Mouse (Mus musculus) G1E-ER4 (cell line): Measurements from ENCODE around the gene Rbfox1. TPM values are rescaled to one million over a fixed set of nuclear protein-coding genes. Genes with fewer than 3 reads are reported as not detected.

Source experiments
- GATA1 ChIP-seq: IDR thresholded peaks from one replicate; pipeline ENCODE4 v1.8.0; 2012; ENCODE audit warnings: low read length, inconsistent platforms
- polyA plus RNA-seq: library from polyadenylated mRNA; stranded (reverse); fragments of >175 nt; gene quantifications from 2 replicates; pipeline ENCODE4 v1.2.3, GENCODE M21; 2012

The Rbfox1 gene
- polyA plus RNA-seq, 1 experiment = not detected

- no peak for TF ChIP-seq GATA1
These were observed 151.9 kb downstream of the Rbfox1 start for GRCm38 (mm10) chr16:6037009-6037408.

DNA sequence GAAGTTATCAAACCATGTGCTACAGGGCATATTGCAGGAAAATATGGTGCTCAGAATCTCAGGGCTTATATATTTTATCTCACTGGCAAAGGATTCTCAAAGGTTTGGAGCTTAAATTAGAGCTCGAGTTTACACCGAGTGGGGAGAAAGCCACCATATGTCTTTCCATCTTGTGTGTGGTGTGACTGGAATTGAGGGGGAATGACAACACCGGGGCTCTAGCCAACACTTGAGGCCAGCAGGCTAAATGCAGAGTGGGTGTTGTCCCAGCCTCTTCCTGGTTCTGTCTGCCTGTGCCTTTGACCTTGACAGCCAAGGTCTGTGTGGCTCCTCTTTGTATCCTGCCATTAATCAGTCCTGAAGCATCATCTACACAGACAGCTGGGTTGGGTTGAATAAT is 157.6 kb downstream of the Rbfox1 start:
- TF ChIP-seq GATA1 = no peak

GRCm38 (mm10) chr16:6048601-6049000 is 163.4 kb downstream of the Rbfox1 start:
- no peak for TF ChIP-seq GATA1

DNA sequence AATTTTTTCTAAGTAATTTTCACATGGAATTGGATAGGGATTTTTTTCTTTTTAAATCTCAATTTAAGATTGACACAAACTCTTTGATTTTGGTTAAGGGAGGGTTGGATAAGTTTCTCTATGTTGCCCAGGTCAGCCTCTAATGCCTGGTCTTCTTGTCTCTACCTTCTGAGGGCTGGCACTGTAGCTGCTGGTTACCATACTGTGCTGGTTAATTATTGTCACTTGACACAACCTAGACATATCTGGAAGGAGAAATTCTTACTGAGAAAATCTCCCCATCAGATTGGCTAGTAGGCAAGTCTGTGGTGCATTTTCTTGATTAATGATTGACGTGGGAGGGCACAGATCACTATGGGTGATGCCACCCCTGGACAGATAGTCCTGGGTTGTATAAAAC is 177.3 kb downstream of the Rbfox1 start:
- no peak for TF ChIP-seq GATA1

DNA sequence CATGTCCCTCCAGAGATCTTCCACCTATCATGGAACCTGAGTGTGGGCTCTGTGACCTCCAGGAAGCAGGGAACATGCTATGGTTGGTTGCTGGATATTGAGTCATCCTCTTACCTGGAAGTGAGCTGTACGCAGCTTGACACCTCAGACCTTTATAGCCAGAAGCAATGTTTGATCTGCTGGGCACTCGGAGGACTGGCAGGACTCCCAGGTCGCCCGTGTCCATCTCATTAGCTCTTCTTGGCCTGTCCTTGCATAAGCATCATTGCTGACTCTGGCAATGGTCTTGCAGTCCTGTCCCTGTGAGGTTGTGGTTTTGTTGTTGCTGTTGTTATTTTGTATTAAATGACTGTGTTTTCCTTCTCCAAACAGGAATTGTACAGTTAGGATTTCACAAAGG is 180.3 kb downstream of the Rbfox1 start:
- TF ChIP-seq GATA1 = no peak

DNA sequence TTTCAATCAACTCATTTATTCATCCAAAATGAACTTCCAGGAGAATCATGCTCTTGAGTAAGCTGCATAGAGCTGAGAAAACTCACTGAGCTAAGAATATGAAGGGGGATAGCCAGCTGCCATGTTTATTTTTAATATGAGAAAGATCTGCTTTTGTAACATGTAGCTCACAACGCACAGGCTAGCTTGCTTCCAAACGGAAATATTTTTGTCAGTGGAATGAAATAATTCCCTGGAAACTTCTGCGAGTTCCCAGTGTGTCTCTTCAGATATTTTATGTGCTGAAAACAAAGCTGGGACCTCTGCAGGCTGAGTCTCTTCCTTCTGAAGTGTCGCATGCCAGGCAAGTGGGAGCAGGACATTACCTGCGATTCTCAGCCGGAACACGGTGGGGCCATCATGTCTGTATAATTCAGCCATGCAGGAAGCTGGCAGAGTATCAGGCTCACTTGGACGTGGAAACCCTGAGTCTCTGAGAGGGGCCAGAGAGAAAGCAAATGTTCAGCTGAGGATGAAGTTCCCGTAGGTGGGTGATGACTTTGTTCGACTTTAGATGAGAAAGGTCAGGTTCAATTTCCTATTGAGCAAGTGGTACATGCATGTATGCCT is 190.4 kb downstream of the Rbfox1 start:
- no peak for TF ChIP-seq GATA1

DNA sequence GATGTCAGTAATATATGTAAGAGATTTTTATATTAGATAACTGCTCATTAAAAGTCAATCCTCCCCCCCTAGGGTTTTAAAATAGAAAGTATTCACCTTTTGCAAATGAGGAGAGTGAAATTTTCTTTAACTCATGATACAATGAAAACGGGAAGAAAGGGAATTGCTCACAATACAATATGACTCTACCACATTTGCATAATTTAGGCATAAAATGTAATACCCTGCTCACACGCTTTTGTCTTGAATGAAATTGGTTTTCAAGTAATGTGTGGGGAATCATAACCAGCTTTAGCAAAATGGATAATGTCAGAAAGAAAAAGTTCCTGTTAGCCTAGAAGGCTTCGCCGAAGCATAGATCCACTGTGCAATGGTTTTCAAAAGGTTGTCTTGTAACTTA is 193.9 kb downstream of the Rbfox1 start:
- TF ChIP-seq GATA1 = no peak

- TF ChIP-seq GATA1 = no peak
These were observed 199.7 kb downstream of the Rbfox1 start for GRCm38 (mm10) chr16:6084701-6085365.

GRCm38 (mm10) chr16:6086200-6086599 is 201.0 kb downstream of the Rbfox1 start:
- no peak for TF ChIP-seq GATA1

DNA sequence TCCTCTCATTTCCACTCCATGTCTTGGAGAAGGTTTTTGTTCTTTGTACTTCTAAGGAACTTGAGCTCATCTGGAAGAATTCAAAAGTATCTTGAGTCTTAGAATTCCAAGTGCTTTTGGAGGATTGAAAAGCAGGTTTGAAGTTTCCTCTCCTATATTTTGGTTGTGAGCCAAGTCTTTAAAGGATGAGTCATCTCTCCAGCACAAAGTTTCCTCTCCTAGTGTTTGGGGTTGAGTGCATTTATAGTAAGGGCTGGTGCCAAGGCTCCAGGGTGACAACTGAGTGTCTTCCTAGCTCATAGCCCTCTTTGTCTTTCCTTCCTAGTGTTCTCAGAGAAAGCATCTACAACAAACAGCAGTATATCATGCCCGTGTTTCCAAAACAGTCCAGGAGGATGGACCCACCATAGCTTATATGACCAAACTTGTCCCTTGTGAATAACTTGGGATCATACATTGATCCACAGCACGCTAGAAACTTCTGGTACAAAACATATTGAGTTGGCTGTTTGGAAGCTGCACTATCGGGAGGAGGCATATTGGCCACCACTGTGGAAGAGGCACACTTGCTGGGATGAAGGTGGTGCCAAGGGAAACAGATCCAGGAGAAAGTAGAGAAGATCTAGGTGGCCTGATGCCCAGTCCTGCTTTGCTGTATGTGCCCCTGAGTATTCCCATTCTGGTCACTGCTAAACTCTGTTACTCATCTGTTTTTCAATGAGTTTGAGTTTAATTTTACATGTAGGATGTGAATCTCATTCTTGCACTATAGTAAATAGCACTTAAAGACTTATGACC is 206.4 kb downstream of the Rbfox1 start:
- no peak for TF ChIP-seq GATA1

DNA sequence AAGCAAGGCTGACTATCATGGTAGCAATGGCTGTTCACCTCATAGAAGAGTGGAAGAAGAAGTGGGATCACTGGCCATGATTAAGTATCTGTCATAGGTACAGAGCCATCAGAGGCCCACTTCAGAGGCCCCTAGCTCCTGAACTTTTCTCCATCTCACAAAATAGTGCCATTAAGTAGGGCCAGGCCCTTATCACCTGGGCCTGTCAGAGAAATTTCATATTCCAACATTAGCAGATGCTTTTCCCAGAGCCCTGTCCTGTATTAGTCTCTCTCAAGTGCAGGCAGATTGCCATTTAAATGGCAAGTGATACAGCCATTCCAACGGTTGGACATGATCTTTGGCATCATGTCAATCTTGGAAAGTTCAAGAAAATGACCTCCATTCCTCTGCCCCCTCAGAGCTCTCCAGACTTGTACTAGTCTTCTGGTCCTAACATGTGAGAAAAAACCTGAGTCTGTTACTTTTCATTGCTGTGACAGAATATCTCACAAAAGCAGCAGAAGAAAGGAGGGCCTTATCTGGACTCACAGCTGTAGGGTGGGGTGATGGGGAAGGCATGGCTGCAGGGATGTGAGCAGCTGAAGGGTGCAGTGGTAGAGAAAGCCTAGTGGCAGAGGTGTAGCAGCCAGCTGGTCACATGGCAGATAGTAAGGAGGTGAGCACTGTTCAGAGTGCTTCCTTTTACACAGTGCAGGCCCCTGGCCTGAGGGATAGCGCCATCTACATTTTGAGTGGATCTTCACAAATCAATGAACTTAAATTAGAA is 210.6 kb downstream of the Rbfox1 start:
- TF ChIP-seq GATA1 = no peak

DNA sequence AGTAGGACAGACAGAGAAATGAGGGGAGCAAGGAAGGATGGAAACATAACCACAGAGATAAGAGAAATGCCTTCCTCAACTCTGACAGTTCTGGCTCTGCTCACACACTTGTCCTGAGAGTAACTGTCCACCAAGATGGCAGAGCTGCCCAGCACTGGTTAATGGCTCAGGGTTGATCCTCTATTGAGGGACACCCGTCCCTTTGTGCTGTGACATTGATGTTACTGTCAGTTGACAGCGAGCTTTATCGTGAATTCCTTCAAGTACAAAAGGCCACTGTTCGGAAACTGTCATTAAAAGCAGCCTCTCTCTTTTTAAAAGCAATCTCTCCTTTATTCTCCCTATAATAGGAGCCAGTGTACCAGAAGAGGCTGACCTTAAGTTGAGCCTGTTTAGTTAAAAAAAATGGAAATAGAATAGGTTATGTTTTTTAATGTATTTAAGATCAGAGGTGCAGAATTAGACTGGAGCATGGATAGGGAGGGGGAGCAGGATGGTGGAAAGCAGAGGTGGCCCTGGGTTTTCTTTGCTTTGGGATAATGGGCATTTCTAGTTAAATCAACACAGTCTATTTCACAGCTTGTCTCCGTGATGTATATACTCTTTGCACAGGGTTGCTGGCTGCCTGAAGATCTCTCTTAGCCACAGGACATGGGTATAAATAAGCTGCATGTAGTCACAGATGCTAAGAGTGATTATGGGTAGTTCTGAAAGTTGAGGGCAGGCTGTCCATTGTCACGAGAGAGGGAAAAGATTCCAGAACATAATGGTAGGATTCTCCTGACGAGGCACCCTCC is 212.3 kb downstream of the Rbfox1 start:
- TF ChIP-seq GATA1 = no peak

- no peak for TF ChIP-seq GATA1
These were observed 213.0 kb downstream of the Rbfox1 start for GRCm38 (mm10) chr16:6098116-6098515.

GRCm38 (mm10) chr16:6099598-6099997 is 214.4 kb downstream of the Rbfox1 start:
- no peak for TF ChIP-seq GATA1

DNA sequence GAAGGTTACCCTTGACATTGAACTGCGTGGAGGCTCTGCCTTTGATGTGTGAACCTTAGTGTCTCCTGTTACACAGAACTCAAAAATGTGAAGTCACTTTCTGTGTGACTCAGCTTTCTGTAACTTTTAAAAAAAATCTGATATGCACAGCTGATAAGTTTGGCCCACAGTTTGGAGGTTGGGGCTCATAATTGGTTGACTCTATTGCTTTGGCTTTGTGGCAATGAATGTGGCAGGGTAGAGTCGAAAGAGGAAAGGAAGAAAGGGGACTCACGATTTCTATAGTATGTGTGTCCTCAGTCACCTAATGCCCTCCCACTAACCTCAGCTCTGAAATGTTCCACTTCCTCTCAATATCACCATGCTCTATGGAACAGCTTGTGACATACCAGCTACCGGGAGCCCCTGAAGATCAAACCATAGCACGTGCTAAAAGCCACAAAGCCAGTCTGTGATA is 215.3 kb downstream of the Rbfox1 start:
- no peak for TF ChIP-seq GATA1

- no peak for TF ChIP-seq GATA1
These were observed 218.6 kb downstream of the Rbfox1 start for GRCm38 (mm10) chr16:6103713-6104112.
